Comparison of ENCODE assay signal across 10 mouse cellular contexts in the genomic region with DNA sequence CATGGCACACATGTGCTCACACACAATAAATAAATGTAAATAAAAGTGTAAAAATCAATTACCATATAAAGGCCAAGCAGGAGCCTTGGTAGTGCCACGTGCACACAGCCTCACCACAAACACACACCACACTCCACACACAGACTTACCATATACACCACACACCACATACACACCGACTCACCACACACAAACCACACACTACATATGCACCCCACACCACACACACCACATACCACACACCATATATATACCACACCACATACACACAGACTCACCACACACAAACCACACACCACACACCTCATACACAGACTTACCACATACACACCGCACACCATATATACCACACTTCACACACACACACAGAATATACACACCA. TPM values are rescaled to one million over a fixed set of nuclear protein-coding genes. Genes with fewer than 3 reads are reported as not detected.
DNase-seq lines count a peak whose midpoint lies in the region; ATAC-seq and TF ChIP-seq lines count a peak whose summit lies in the region.
"Had no signal": no experiment of that assay in that cellular context is flagged by ENCODE, and none has a peak within 500 bp of the region (broad histone marks: within the 10 kb centered on the region; RNA-seq: fewer than 3 reads in every experiment).

No protein-coding gene starts in this region.

- DNase-seq in heart, postnatal 0 days (ENCODE audit: low spot score): no peak
- no peak for DNase-seq in heart, adult 18-20 months
- DNase-seq in midbrain, embryonic 10.5 days (ENCODE audit: low spot score): peak; percentile 7
- DNase-seq in embryonic facial prominence, embryonic 10.5 days (ENCODE audit: low spot score): peak; percentile 3
- no peak for DNase-seq in right cerebral cortex, postnatal 25 days
- DNase-seq: thymus, adult 2 months had no signal

- peaks cover 58% of the 10 kb centered on the region; the same call in 1 of the 2 replicates for H3K79me2 ChIP-seq in macrophage (ENCODE audit: inconsistent target)

- H3K9ac ChIP-seq in heart, postnatal 0 days (replicated peaks; ENCODE audit: low read depth, low read length): no peak overlapping the region
- H3K9ac ChIP-seq in midbrain, embryonic 16.5 days (ENCODE audit: low read depth, low read length): no peak overlapping the region
- H3K9ac ChIP-seq: forebrain, postnatal 0 days had no signal

- ATAC-seq in heart, postnatal 0 days (ENCODE audit: insufficient read depth, low read depth): 0 out of 2 replicates have a peak, but pooled peaks have one; percentile 3
- ATAC-seq in midbrain, embryonic 16.5 days: no peak
- no peak for ATAC-seq in monocyte, adult 5-6 weeks (replicated peaks; ENCODE audit: insufficient number of reproducible peaks, low FRiP score, low TSS enrichment, poor library complexity, severe bottlenecking)
- ATAC-seq: forebrain, postnatal 0 days had no signal

- no peaks in the 10 kb centered on the region for H3K4me1 ChIP-seq in heart, postnatal 0 days (ENCODE audit: control insufficient read depth, insufficient read depth)
- no peaks in the 10 kb centered on the region for H3K4me1 ChIP-seq in midbrain, embryonic 10.5 days
- H3K4me1 ChIP-seq in midbrain, embryonic 16.5 days (ENCODE audit: control insufficient read depth, insufficient read depth, low read length): no peaks in the 10 kb centered on the region
- H3K4me1 ChIP-seq in embryonic facial prominence, embryonic 10.5 days: no peaks in the 10 kb centered on the region

- WGBS in heart, postnatal 0 days: 83% methylated on average over 3 of the region's 3 CpGs
- WGBS in midbrain, embryonic 10.5 days: 95% methylated on average over 3 of the region's 3 CpGs
- 94% methylated on average over 3 of the region's 3 CpGs for WGBS in midbrain, embryonic 16.5 days
- 91% methylated on average over 3 of the region's 3 CpGs for WGBS in embryonic facial prominence, embryonic 10.5 days
- 14% methylated on average over 3 of the region's 3 CpGs for WGBS in macrophage (ENCODE audit: missing documents)

- H3K36me3 ChIP-seq in heart, postnatal 0 days (replicated peaks; ENCODE audit: control insufficient read depth, insufficient read depth, low read length): peaks cover 31% of the 10 kb centered on the region
- H3K36me3 ChIP-seq in midbrain, embryonic 10.5 days: peaks cover 98% of the 10 kb centered on the region
- H3K36me3 ChIP-seq in midbrain, embryonic 16.5 days (ENCODE audit: control insufficient read depth, insufficient read depth, low read length): peaks cover 28% of the 10 kb centered on the region
- H3K36me3 ChIP-seq in embryonic facial prominence, embryonic 10.5 days (replicated peaks): peaks cover 95% of the 10 kb centered on the region
- H3K36me3 ChIP-seq in macrophage (ENCODE audit: inconsistent target): peaks cover 31% of the 10 kb centered on the region

- peak overlapping the region; percentile 49 for H3K27ac ChIP-seq in heart, postnatal 0 days (ENCODE audit: low read depth)
- no peak overlapping the region for H3K27ac ChIP-seq in midbrain, embryonic 10.5 days (replicated peaks)
- no peak overlapping the region for H3K27ac ChIP-seq in midbrain, embryonic 16.5 days (ENCODE audit: low read length)
- H3K27ac ChIP-seq in embryonic facial prominence, embryonic 10.5 days (replicated peaks): no peak overlapping the region
- peak overlapping the region; percentile 86 for H3K27ac ChIP-seq in macrophage

- H3K4me2 ChIP-seq in heart, postnatal 0 days (ENCODE audit: low read depth, low read length): no peak overlapping the region
- no peak overlapping the region for H3K4me2 ChIP-seq in midbrain, embryonic 16.5 days (ENCODE audit: low read length)

- no peak overlapping the region for H3K4me3 ChIP-seq in heart, postnatal 0 days (ENCODE audit: low read depth, low read length)
- no peak overlapping the region for H3K4me3 ChIP-seq in midbrain, embryonic 10.5 days
- H3K4me3 ChIP-seq in midbrain, embryonic 16.5 days (ENCODE audit: low read depth, low read length): no peak overlapping the region
- no peak overlapping the region for H3K4me3 ChIP-seq in embryonic facial prominence, embryonic 10.5 days
- H3K4me3 ChIP-seq in macrophage (ENCODE audit: inconsistent target): no peak overlapping the region

- H3K27me3 ChIP-seq in heart, postnatal 0 days (ENCODE audit: control insufficient read depth, insufficient read depth, low read length): no peaks in the 10 kb centered on the region
- H3K27me3 ChIP-seq in midbrain, embryonic 10.5 days (ENCODE audit: low read depth, poor library complexity, severe bottlenecking): no peaks in the 10 kb centered on the region
- H3K27me3 ChIP-seq in midbrain, embryonic 16.5 days (ENCODE audit: control insufficient read depth, insufficient read depth, low read depth, low read length): no peaks in the 10 kb centered on the region
- H3K27me3 ChIP-seq in embryonic facial prominence, embryonic 10.5 days (replicated peaks; ENCODE audit: low read depth, poor library complexity, severe bottlenecking): no peaks in the 10 kb centered on the region

- H3K9me3 ChIP-seq in heart, postnatal 0 days (replicated peaks; ENCODE audit: control insufficient read depth, low read length): no peaks in the 10 kb centered on the region
- no peaks in the 10 kb centered on the region for H3K9me3 ChIP-seq in midbrain, embryonic 10.5 days (replicated peaks)
- H3K9me3 ChIP-seq in midbrain, embryonic 16.5 days (replicated peaks; ENCODE audit: control insufficient read depth, low read length, poor library complexity, severe bottlenecking): no peaks in the 10 kb centered on the region
- no peaks in the 10 kb centered on the region for H3K9me3 ChIP-seq in embryonic facial prominence, embryonic 10.5 days

- no peak for TF ChIP-seq CTCF in heart, postnatal 0 days (IDR thresholded peaks at IDR 0.05; ENCODE audit: low read depth)

- TF ChIP-seq EP300 in heart, postnatal 0 days (IDR thresholded peaks at IDR 0.05; ENCODE audit: low read depth): no peak

RNA-seq across cellular contexts. Expression of a gene that starts 6.8 kb away (rescaled TPM):
- 11.3 and 12.8 TPM in 2 replicates for total RNA-seq in heart, postnatal 0 days (2014; rRNA removed; ENCODE audit: low replicate concordance)
- polyA plus RNA-seq in heart, postnatal 0 days (2015; fragmentation: Nextera tagmentation; extraction: Ambion mirVana): 7.9 and 8.0 TPM in 2 replicates
- 1 to 10 TPM; 8.1 to 9.6 TPM for total RNA-seq in heart, adult 18-20 months (2021)
- 15.0 and 15.2 TPM in 2 replicates for polyA plus RNA-seq in midbrain, embryonic 10.5 days (2016; fragmentation: Nextera tagmentation; extraction: Ambion mirVana)
- 21.5 and 22.8 TPM in 2 replicates for polyA plus RNA-seq in midbrain, embryonic 16.5 days (2015; fragmentation: Nextera tagmentation; extraction: Ambion mirVana)
- 12.4 and 12.6 TPM in 2 replicates for polyA plus RNA-seq in embryonic facial prominence, embryonic 10.5 days (2016; fragmentation: Nextera tagmentation; extraction: Ambion mirVana)
- 100 to 1,000 TPM in 5 of 26 experiments, 10 to 100 TPM in 17, 1 to 10 TPM in 4; 6.2 to 156 (median 37.7) TPM for total RNA-seq in macrophage (2018; cell fraction: chromatin; rRNA removed)
- total RNA-seq in macrophage (2018; cell fraction: cytosol; rRNA removed): 10 to 100 TPM; 17.1 to 77.4 (median 37.5) TPM
- total RNA-seq in macrophage (2018; cell fraction: nucleus; rRNA removed): 100 to 1,000 TPM in 2 of 26 experiments, 10 to 100 TPM in 24; 18.4 to 120 (median 45.8) TPM
- 30.0 to 47.3 TPM (median 32.7 TPM) in 3 replicates for polyA plus RNA-seq in macrophage (2018)
- total RNA-seq in monocyte, adult 5-6 weeks (2017): 25.0 to 39.5 TPM (median 28.8 TPM) in 3 replicates

RNA-seq across cellular contexts. Expression of a gene that starts 56.7 kb away (rescaled TPM):
- 135 and 194 TPM in 2 replicates for total RNA-seq in heart, postnatal 0 days (2014; rRNA removed; ENCODE audit: low replicate concordance)
- 241 and 249 TPM in 2 replicates for polyA plus RNA-seq in heart, postnatal 0 days (2015; fragmentation: Nextera tagmentation; extraction: Ambion mirVana)
- total RNA-seq in heart, adult 18-20 months (2021): 100 to 1,000 TPM; 228 to 240 TPM
- polyA plus RNA-seq in midbrain, embryonic 10.5 days (2016; fragmentation: Nextera tagmentation; extraction: Ambion mirVana): 378 and 386 TPM in 2 replicates
- polyA plus RNA-seq in midbrain, embryonic 16.5 days (2015; fragmentation: Nextera tagmentation; extraction: Ambion mirVana): 378 and 409 TPM in 2 replicates
- polyA plus RNA-seq in embryonic facial prominence, embryonic 10.5 days (2016; fragmentation: Nextera tagmentation; extraction: Ambion mirVana): 400 and 407 TPM in 2 replicates
- total RNA-seq in macrophage (2018; cell fraction: chromatin; rRNA removed): 10 to 100 TPM; 22.2 to 51.5 (median 32.3) TPM
- 100 to 1,000 TPM; 391 to 490 (median 447) TPM for total RNA-seq in macrophage (2018; cell fraction: cytosol; rRNA removed)
- 100 to 1,000 TPM in 21 of 26 experiments, 10 to 100 TPM in 5; 55.5 to 260 (median 146) TPM for total RNA-seq in macrophage (2018; cell fraction: nucleus; rRNA removed)
- 386 to 538 TPM (median 421 TPM) in 3 replicates for polyA plus RNA-seq in macrophage (2018)
- total RNA-seq in monocyte, adult 5-6 weeks (2017): 193 to 248 TPM (median 198 TPM) in 3 replicates

Comparison
In these comparisons a context has a peak if more than half of its experiments do, and no peak if none do; other contexts are left out.
1. DNase-seq: peak in midbrain, embryonic 10.5 days (single experiment) and embryonic facial prominence, embryonic 10.5 days (single experiment); none in heart, postnatal 0 days (single experiment), heart, adult 18-20 months (0 of 2) and right cerebral cortex, postnatal 25 days (single experiment).
2. H3K27ac ChIP-seq: peak in heart, postnatal 0 days (single experiment) and macrophage (single experiment); none in midbrain, embryonic 10.5 days (single experiment), midbrain, embryonic 16.5 days (single experiment) and embryonic facial prominence, embryonic 10.5 days (single experiment).